Mouse (Mus musculus) hindbrain, embryonic 13.5 days (tissue): ENCODE data around the gene Dmac2. TPM values are rescaled to one million over a fixed set of nuclear protein-coding genes. Genes with fewer than 3 reads are reported as not detected.

Experiments
- ATAC-seq: fragments of 200-750 bp; cut with Nextera tagmentation; 2 replicates; pipeline ENCODE4 v1.8.0; 2017; ENCODE audit warnings: moderate TSS enrichment; ENCODE audit not compliant: low FRiP score
- H3K27ac ChIP-seq: fragments of 300-500 bp; sonication (generic); 2 replicates; pipeline ENCODE4 v1.5.1; 2015; ENCODE audit warnings: inconsistent platforms, mild to moderate bottlenecking, moderate library complexity
- H3K27me3 ChIP-seq: fragments of 300-500 bp; sonication (generic); 2 replicates; pipeline ENCODE4 v1.6.1; 2015; ENCODE audit warnings: mild to moderate bottlenecking, inconsistent platforms
- H3K36me3 ChIP-seq: fragments of 300-500 bp; sonication (generic); 2 replicates; pipeline ENCODE4 v1.6.1; 2015; ENCODE audit warnings: mild to moderate bottlenecking, inconsistent platforms
- H3K4me1 ChIP-seq: fragments of 300-500 bp; sonication (generic); replicated peaks from 2 replicates; pipeline ENCODE4 v1.6.1; 2015; ENCODE audit warnings: inconsistent platforms
- H3K4me2 ChIP-seq: fragments of 300-500 bp; sonication (generic); 2 replicates; pipeline ENCODE4 v1.6.1; 2015; ENCODE audit warnings: inconsistent platforms, mild to moderate bottlenecking, moderate library complexity
- H3K4me3 ChIP-seq: fragments of 300-500 bp; sonication (generic); 2 replicates; pipeline ENCODE4 v1.5.1; 2015; ENCODE audit warnings: mild to moderate bottlenecking, inconsistent platforms
- H3K9ac ChIP-seq: fragments of 300-500 bp; sonication (generic); 2 replicates; pipeline ENCODE4 v1.6.1; 2015; ENCODE audit warnings: mild to moderate bottlenecking, inconsistent platforms
- H3K9me3 ChIP-seq: fragments of 300-500 bp; sonication (generic); 2 replicates; pipeline ENCODE4 v1.6.1; 2016; ENCODE audit warnings: inconsistent platforms
- WGBS: fragments of 180-500 bp; shearing (Covaris S2); methylation state at CpG from one replicate; pipeline ENCODE4 v1.1.7; 2015; 5-methylcytosine and 5-hydroxymethylcytosine counted together
- polyA plus RNA-seq: library from polyadenylated mRNA; unstranded; fragments of >200 nt; fragmentation: Nextera tagmentation; extraction: Ambion mirVana; gene quantifications from 2 replicates; pipeline ENCODE4 v1.2.1, GENCODE M21; 2015

Gene Dmac2
- polyA plus RNA-seq, 1 experiment from 2014 or later = 35.8 TPM

DNA sequence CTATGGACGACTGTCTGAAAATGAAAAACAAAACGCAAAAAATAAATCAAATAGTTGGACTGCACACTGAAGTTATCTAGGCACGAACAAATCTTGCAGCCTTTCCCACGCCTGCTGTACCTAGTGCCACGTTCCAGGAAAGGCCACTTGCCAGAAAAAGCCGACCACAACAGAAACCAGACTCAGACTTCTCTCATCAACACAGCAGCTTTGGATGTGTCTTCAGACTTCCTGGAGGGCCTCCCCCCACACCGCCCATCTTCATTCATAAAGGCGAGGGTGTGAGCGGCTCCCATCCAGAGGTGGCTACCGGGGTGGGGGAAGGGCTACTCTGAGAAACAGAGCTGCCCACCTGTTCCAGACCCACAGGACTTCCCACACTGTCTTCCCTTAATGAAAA is 24.9 kb downstream of the Dmac2 start:
- no peak for ATAC-seq
- Histone ChIP-seq H3K27me3 (no peaks in the 10 kb centered on the region), H3K9me3 (no peaks in the 10 kb centered on the region), H3K27ac (no peak overlapping the region), H3K4me1 (no peaks in the 10 kb centered on the region), H3K4me3 (no peak overlapping the region), H3K36me3 (peaks cover 33% of the 10 kb centered on the region), H3K9ac (no peak overlapping the region), H3K4me2 (no peak overlapping the region)
- 86% methylated on average over 10 of the region's 10 CpGs for WGBS

DNA sequence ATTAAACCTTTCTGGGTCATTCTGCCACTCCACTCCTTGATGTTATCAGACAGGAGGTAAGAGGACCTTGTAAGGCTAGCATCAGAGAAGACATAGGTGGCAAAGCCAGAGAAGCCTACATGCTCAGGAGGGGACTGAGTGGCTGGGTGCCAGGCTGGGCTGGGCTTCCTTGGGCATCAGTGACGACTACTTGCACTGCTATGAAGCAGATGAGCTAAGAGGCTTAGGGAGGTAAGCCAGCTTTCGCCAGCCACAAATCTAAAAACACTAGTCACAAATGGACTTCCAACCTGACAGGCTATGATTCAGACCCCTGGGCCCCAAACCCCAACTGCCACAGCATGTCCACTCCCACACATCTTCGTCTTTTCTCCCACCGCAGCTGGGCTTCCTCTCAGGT is 25.4 kb downstream of the Dmac2 start:
- H3K9ac ChIP-seq = no peak overlapping the region
- H3K36me3 ChIP-seq = peaks cover 28% of the 10 kb centered on the region
- no peak for ATAC-seq
- H3K9me3 ChIP-seq = no peaks in the 10 kb centered on the region
- 89% methylated on average over 4 of the region's 4 CpGs for WGBS
- no peak overlapping the region for H3K4me2 ChIP-seq
- H3K27me3 ChIP-seq = no peaks in the 10 kb centered on the region
- H3K27ac ChIP-seq = no peak overlapping the region
- no peaks in the 10 kb centered on the region for H3K4me1 ChIP-seq
- H3K4me3 ChIP-seq = no peak overlapping the region

DNA sequence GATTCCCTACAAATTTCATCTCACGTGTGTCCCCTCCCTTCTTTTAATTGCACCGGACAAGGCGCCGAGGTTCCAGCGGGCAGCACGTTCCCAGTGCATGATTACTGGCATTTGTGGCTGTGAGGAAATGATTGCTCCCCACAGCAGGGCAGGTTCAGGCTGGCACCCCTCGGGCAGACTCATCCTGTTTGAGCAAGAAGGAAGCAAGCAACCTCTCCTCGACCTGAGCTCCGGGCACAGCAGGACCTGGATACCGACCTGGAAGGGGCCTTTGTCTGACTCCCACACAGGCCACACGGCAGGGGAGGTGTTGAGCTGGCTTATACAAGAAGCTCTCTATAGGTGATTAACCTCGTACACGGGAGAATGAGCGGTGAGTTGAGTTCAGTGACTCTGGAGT is 25.9 kb downstream of the Dmac2 start:
- Histone ChIP-seq H3K9ac (no peak overlapping the region), H3K9me3 (no peaks in the 10 kb centered on the region), H3K4me2 (no peak overlapping the region), H3K4me3 (no peak overlapping the region), H3K4me1 (no peaks in the 10 kb centered on the region), H3K27me3 (no peaks in the 10 kb centered on the region), H3K27ac (no peak overlapping the region), H3K36me3 (peaks cover 24% of the 10 kb centered on the region)
- no peak for ATAC-seq
- WGBS = 57% methylated on average over 14 of the region's 14 CpGs

DNA sequence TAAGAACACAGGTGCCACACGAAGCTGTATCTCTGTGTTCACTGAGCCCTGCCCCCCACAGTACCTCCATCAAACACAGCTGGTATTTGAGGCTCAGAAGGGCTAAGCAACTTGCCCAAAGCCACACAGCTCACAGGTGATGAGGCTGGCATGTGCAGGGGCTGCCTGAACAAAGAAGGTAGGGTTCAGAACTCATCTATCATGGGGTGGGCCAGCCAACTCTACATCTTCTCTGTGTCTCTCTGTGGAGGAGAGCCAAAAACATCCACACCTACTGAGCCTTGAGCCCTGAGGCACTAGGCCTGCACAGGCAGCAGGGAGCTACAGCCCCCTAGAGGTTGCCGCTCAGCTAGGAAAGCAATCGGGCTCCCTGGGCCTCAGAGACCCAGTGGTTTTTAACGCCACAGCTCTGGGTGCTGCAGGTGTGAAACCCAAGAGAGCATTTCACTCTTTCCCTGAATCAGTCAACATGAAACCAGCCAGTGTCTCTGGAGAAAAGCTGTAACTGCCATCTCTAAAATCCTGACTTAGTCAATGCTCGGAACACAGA is 28.4 kb downstream of the Dmac2 start:
- no peak overlapping the region for H3K27ac ChIP-seq
- H3K27me3 ChIP-seq = no peaks in the 10 kb centered on the region
- no peaks in the 10 kb centered on the region for H3K9me3 ChIP-seq
- no peak overlapping the region for H3K9ac ChIP-seq
- H3K4me2 ChIP-seq = no peak overlapping the region
- ATAC-seq = no peak
- 61% methylated on average over 5 of the region's 5 CpGs for WGBS
- peaks cover 11% of the 10 kb centered on the region for H3K36me3 ChIP-seq
- no peak overlapping the region for H3K4me3 ChIP-seq
- no peaks in the 10 kb centered on the region for H3K4me1 ChIP-seq

- Histone ChIP-seq H3K27me3 (no peaks in the 10 kb centered on the region), H3K4me2 (no peak overlapping the region), H3K4me3 (no peak overlapping the region), H3K4me1 (no peaks in the 10 kb centered on the region), H3K27ac (no peak overlapping the region), H3K9ac (no peak overlapping the region), H3K9me3 (no peaks in the 10 kb centered on the region), H3K36me3 (peaks cover 13% of the 10 kb centered on the region)
- no peak for ATAC-seq
- 87% methylated on average over 5 of the region's 5 CpGs for WGBS
Measured at GRCm38 (mm10) chr7:25649839-25650238, 30.6 kb downstream of the Dmac2 start.

DNA sequence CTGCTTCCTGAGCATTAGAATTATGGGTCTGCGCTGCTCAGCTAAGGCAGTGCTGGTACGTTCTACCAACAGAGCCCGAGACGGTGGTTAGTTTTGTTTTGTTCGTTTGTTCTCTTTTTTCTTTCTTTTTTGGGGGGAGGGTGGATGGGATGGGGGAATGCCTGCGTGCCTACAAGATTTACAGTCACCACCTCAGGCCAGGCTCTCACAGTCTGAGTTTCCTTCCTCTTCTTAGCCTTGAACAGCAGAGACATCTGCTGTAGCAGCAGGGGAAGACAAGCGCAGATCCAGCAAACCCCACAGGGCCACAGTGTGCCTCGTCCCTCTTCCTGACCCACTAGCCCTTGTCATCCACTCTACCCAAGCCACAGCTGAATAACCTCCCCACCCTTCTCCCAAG is 32.1 kb downstream of the Dmac2 start:
- Histone ChIP-seq H3K4me3 (no peak overlapping the region), H3K36me3 (0 out of 2 replicates have a peak, but pooled peaks cover 6% of the 10 kb centered on the region), H3K9me3 (no peaks in the 10 kb centered on the region), H3K9ac (no peak overlapping the region), H3K4me1 (peaks cover 7% of the 10 kb centered on the region), H3K4me2 (no peak overlapping the region), H3K27me3 (no peaks in the 10 kb centered on the region), H3K27ac (no peak overlapping the region)
- WGBS = 91% methylated on average over 8 of the region's 8 CpGs
- ATAC-seq = no peak

GRCm38 (mm10) chr7:25652244-25652759 is 33.1 kb downstream of the Dmac2 start:
- Histone ChIP-seq H3K4me1 (peaks cover 16% of the 10 kb centered on the region), H3K36me3 (0 out of 2 replicates have a peak, but pooled peaks cover 6% of the 10 kb centered on the region), H3K9me3 (no peaks in the 10 kb centered on the region), H3K4me3 (no peak overlapping the region), H3K27ac (no peak overlapping the region), H3K27me3 (no peaks in the 10 kb centered on the region), H3K4me2 (no peak overlapping the region), H3K9ac (no peak overlapping the region)
- WGBS = 94% methylated on average over 12 of the region's 12 CpGs
- ATAC-seq = no peak

DNA sequence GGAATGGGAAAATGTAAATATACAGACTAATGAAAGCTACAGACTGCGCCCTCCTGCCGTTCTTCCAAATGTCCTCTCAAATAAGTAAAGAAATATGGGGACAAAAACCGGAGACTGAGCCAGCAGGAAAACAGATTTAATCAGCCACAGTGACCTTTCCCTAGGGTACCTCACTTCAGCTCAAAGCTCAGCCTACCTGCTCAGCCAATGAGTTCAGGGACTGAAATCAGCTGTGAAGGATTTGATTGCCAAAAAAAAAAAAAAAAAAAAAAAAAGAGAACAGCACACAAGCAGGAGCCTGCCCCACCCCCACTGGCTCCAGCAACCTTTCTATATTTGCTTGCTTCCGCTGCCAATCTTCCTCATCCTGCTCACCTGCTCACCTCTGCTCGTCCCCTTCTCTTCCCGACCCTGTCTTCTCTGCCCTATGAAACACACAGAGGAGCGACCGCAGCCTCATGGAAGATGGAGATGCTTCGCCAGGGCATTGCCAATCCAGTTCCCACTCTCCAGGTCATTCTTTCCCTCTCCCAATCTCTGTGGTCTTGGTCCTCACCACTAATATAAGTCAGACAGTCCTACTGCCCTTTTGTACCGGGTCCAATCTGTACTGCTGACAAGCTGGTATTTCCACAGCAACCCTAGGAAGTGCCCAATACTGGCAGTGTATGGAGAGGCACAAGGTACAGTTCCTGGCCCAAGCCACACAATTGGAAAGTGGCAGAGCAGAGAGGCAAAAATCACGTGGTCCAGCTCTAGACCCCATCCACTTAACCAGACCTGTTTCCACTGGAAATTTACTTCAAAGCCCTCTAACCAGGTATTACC is 36.6 kb downstream of the Dmac2 start:
- 78% methylated on average over 11 of the region's 11 CpGs for WGBS

DNA sequence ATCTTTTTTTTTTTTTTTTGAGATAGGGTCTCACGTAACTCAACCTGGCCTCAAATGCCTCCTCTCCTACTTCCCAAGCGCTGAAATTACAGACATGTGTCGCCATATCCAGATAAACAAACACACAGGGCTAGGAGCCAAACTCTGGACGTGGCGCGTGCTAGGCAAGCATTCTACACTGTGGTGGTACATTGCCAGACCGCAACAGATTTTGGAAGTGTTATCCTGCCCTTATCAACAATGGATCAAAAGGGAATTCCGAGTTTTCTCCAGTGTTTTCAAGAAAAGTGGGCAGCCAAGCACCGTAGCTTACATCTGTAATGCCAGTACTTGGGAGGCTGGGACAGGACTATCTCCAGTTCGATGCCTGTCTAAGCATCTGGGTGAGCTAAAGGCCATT is 38.6 kb downstream of the Dmac2 start:
- H3K4me3 ChIP-seq = peak overlapping the region; percentile 60
- 40% methylated on average over 10 of the region's 10 CpGs for WGBS
- no peak overlapping the region for H3K27ac ChIP-seq
- peak overlapping the region; percentile 77 for H3K9ac ChIP-seq
- H3K4me2 ChIP-seq = peak overlapping the region; percentile 89
- ATAC-seq = no peak
- H3K9me3 ChIP-seq = no peaks in the 10 kb centered on the region
- H3K27me3 ChIP-seq = no peaks in the 10 kb centered on the region
- peaks cover 36% of the 10 kb centered on the region for H3K4me1 ChIP-seq
- H3K36me3 ChIP-seq = peaks cover 11% of the 10 kb centered on the region; the same call in 1 of the 2 replicates

More for the DNA sequence above, 36.6 kb downstream of the Dmac2 start:
- Histone ChIP-seq H3K4me1 (peaks cover 36% of the 10 kb centered on the region), H3K9me3 (no peaks in the 10 kb centered on the region), H3K9ac (peak overlapping the region; percentile 51; the same call in 1 of the 2 replicates), H3K27me3 (no peaks in the 10 kb centered on the region), H3K4me3 (no peak overlapping the region), H3K36me3 (0 out of 2 replicates have a peak, but pooled peaks cover 6% of the 10 kb centered on the region), H3K4me2 (no peak overlapping the region), H3K27ac (no peak overlapping the region)
- no peak for ATAC-seq

DNA sequence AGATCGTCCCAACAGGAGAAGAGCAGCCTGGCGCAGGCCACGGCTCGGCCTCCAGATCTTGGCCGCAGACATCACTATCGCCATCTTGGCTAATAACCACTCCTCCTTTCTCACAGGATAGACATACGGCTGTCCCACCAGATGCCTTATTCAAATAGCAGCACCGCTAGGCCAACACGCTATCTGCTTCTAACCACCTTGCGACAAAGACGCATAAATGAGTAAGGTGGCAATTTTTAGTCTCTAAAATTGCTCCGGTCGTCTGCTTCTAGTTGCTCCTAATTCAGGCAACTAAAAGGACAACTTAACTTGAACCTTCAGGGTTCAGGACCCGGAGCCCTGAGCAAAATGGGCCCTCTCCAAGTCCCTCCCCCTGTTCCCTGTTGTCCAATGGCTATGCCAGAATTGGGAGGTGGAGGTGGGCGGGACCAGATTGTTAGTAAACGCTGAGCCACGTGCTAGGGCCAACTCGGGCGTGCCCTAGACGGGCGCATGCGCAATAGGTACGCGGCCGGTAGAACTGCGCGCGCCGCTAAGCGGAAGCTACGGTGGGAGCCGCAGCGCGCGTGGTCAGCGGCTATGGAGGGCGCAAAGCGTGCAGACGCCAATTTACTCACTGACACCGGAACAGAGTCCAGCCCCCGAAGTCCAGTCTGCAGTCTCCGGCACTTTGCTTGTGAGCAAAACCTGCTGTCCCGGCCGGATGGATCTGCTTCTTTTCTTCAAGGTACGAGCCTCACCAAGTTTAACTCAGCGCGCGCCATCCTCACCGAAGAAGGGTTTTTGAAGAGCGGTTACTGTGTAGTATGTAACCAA is 39.7 kb downstream of the Dmac2 start, which contains the start of the genes Bckdha and Exosc5:
Gene Bckdha, minus strand, starts transcription at position 325 of the 816 bp plus-strand sequence.
Gene Exosc5, plus strand, starts transcription at position 508 of the 816 bp plus-strand sequence.
- H3K27ac ChIP-seq = peak within 1 kb of the TSS; percentile 73
- under 1% methylated on average over 50 of the region's 50 CpGs for WGBS
- no peaks in the 10 kb centered on the region for H3K27me3 ChIP-seq
- peaks cover 36% of the 10 kb centered on the region for H3K4me1 ChIP-seq
- H3K36me3 ChIP-seq = peaks cover 21% of the 10 kb centered on the region
- peak within 1 kb of the TSS; percentile 60 for H3K4me3 ChIP-seq
- H3K4me2 ChIP-seq = peak within 1 kb of the TSS; percentile 89
- H3K9me3 ChIP-seq = no peaks in the 10 kb centered on the region
- peak within 1 kb of the TSS; percentile 77 for H3K9ac ChIP-seq
- peak; percentile 98 for ATAC-seq

DNA sequence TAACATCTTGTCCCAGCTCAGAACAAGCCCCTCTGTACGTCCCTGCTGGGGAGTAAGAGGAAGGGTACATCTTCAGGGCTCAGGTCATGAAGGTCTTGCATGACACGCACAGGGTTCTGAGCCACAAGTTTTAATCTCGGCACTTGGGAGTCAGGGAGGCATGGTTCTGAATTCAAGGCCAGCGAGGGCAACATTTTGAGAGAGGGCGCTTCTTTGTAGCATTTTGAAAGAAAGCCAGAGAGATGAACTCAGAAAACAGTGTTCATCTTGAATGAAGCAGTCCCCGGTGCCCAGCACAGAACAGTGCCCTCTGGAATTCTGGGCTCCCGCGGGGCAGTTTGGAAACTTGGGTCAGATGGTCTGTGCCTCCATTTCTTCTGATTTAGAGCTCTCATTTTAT is 47.2 kb downstream of the Dmac2 start:
- H3K9ac ChIP-seq = no peak overlapping the region
- no peak overlapping the region for H3K4me3 ChIP-seq
- whole genome bisulfite sequencing = 96% methylated on average over 8 of the region's 8 CpGs
- H3K27me3 ChIP-seq = no peaks in the 10 kb centered on the region
- H3K4me2 ChIP-seq = no peak overlapping the region
- no peak overlapping the region for H3K27ac ChIP-seq
- H3K4me1 ChIP-seq = no peaks in the 10 kb centered on the region
- H3K36me3 ChIP-seq = peaks cover 77% of the 10 kb centered on the region
- H3K9me3 ChIP-seq = no peaks in the 10 kb centered on the region
- ATAC-seq = no peak

- peaks cover 19% of the 10 kb centered on the region for H3K27me3 ChIP-seq
- no peak for ATAC-seq
- H3K36me3 ChIP-seq = peaks cover 57% of the 10 kb centered on the region
- H3K4me1 ChIP-seq = no peaks in the 10 kb centered on the region
- WGBS = 93% methylated on average over 10 of the region's 10 CpGs
- no peak overlapping the region for H3K4me2 ChIP-seq
- no peak overlapping the region for H3K9ac ChIP-seq
- H3K9me3 ChIP-seq = no peaks in the 10 kb centered on the region
- no peak overlapping the region for H3K27ac ChIP-seq
- H3K4me3 ChIP-seq = no peak overlapping the region
Measured at GRCm38 (mm10) chr7:25669158-25669557, 49.9 kb downstream of the Dmac2 start.
